Mouse (Mus musculus) liver, postnatal 0 days (tissue): ENCODE results near the gene Cnot10. TPM values are rescaled to one million over a fixed set of nuclear protein-coding genes. Genes with fewer than 3 reads are reported as not detected.
A peak's percentile ranks its signal among the peaks of the same experiment; 100 is the strongest.

Experiments used
- ATAC-seq: fragments of 200-750 bp; cut with Nextera tagmentation; 2 replicates; pipeline ENCODE4 v1.8.0; 2017; ENCODE audit warnings: mild to moderate bottlenecking, moderate library complexity
- DNase-seq: peaks from one replicate; pipeline ENCODE4 v3.0.0-alpha.2; 2016
- H3K27ac ChIP-seq: fragments of 300-500 bp; sonication (generic); 2 replicates; pipeline ENCODE4 v1.5.1; 2014; ENCODE audit warnings: antibody characterized with exemption, moderate library complexity, mild to moderate bottlenecking, low read depth
- H3K27me3 ChIP-seq: fragments of 300-500 bp; sonication (generic); 2 replicates; pipeline ENCODE4 v1.6.1; 2014; ENCODE audit warnings: low read length, control low read depth, mixed read lengths; ENCODE audit not compliant: insufficient read depth
- H3K36me3 ChIP-seq: fragments of 300-500 bp; sonication (generic); replicated peaks from 2 replicates; pipeline ENCODE4 v1.6.1; 2014; ENCODE audit warnings: mild to moderate bottlenecking, control low read depth, low read length, moderate library complexity, mixed read lengths; ENCODE audit not compliant: insufficient read depth
- H3K4me1 ChIP-seq: fragments of 300-500 bp; sonication (generic); 2 replicates; pipeline ENCODE4 v1.6.1; 2014; ENCODE audit warnings: antibody characterized with exemption, mild to moderate bottlenecking, control low read depth; ENCODE audit not compliant: insufficient read depth
- H3K4me2 ChIP-seq: fragments of 300-500 bp; sonication (generic); 2 replicates; pipeline ENCODE4 v1.6.1; 2014; ENCODE audit warnings: low read depth, mild to moderate bottlenecking, low read length, moderate library complexity, mixed read lengths
- H3K4me3 ChIP-seq: fragments of 300-500 bp; sonication (generic); 2 replicates; pipeline ENCODE4 v1.5.1; 2014; ENCODE audit warnings: low read depth, low read length
- H3K9ac ChIP-seq: fragments of 300-500 bp; sonication (generic); replicated peaks from 2 replicates; pipeline ENCODE4 v1.6.1; 2014; ENCODE audit warnings: mild to moderate bottlenecking, moderate library complexity
- H3K9me3 ChIP-seq: fragments of 300-500 bp; sonication (generic); 2 replicates; pipeline ENCODE4 v1.6.1; 2016; ENCODE audit warnings: mild to moderate bottlenecking, control low read depth, low read length, mixed read lengths
- CTCF ChIP-seq: sonication (generic); IDR thresholded peaks from 2 replicates; pipeline ENCODE4 v1.5.1; 2016; ENCODE audit warnings: antibody characterized with exemption, low read depth
- EP300 ChIP-seq: IDR thresholded peaks from 2 replicates; pipeline ENCODE4 v1.6.1; 2016; ENCODE audit warnings: antibody characterized with exemption, low read depth, mild to moderate bottlenecking
- WGBS: fragments of 180-500 bp; shearing (Covaris S2); extraction: QIAGEN DNeasy Blood & Tissue Kit; methylation state at CpG from one replicate; pipeline ENCODE4 v1.1.7; 2014; ENCODE audit not compliant: insufficient replicate concordance; 5-methylcytosine and 5-hydroxymethylcytosine counted together
- polyA plus RNA-seq: library from polyadenylated mRNA; unstranded; fragments of >200 nt; fragmentation: Nextera tagmentation; extraction: Ambion mirVana; gene quantifications from 2 replicates; pipeline ENCODE4 v1.2.1, GENCODE M21; 2015

The Cnot10 gene
- polyA plus RNA-seq, 1 experiment from 2014 or later, result 15.8 TPM

GRCm38 (mm10) chr9:114603876-114604540 lies 36.0 kb downstream of the Cnot10 start:
- no peaks in the 10 kb centered on the region for H3K9me3 ChIP-seq
- no peak for ATAC-seq
- WGBS, result 68% methylated on average over 12 of the region's 12 CpGs
- TF ChIP-seq EP300 (no peak), CTCF (no peak)
- no peaks in the 10 kb centered on the region for H3K4me1 ChIP-seq
- no peak overlapping the region for H3K27ac ChIP-seq
- H3K36me3 ChIP-seq, result peaks cover 28% of the 10 kb centered on the region
- no peak overlapping the region for H3K4me2 ChIP-seq
- no peak for DNase-seq
- H3K9ac ChIP-seq, result no peak overlapping the region
- H3K4me3 ChIP-seq, result no peak overlapping the region
- H3K27me3 ChIP-seq, result no peaks in the 10 kb centered on the region

- no peak overlapping the region for H3K4me2 ChIP-seq
- H3K36me3 ChIP-seq, result peaks cover 25% of the 10 kb centered on the region
Observed at GRCm38 (mm10) chr9:114601096-114601495, 38.9 kb downstream of the Cnot10 start.

GRCm38 (mm10) chr9:114585017-114585345 lies 55.0 kb downstream of the Cnot10 start:
- Histone ChIP-seq H3K9ac (no peak overlapping the region; the same call in 1 of the 2 replicates), H3K9me3 (no peaks in the 10 kb centered on the region), H3K27me3 (no peaks in the 10 kb centered on the region), H3K4me3 (no peak overlapping the region), H3K36me3 (peaks cover 27% of the 10 kb centered on the region), H3K4me2 (no peak overlapping the region), H3K4me1 (no peaks in the 10 kb centered on the region; the same call in 1 of the 2 replicates), H3K27ac (peak overlapping the region; percentile 87)
- DNase-seq, result no peak
- ATAC-seq, result peak; percentile 55
- 46% methylated on average over 5 of the region's 5 CpGs for WGBS
- TF ChIP-seq EP300, result no peak
- peak; percentile 30 for TF ChIP-seq CTCF

More at GRCm38 (mm10) chr9:114601096-114601495, 38.9 kb downstream of the Cnot10 start:
- Histone ChIP-seq H3K4me3 (no peak overlapping the region), H3K9ac (no peak overlapping the region), H3K4me1 (no peaks in the 10 kb centered on the region), H3K27me3 (no peaks in the 10 kb centered on the region), H3K9me3 (no peaks in the 10 kb centered on the region), H3K27ac (no peak overlapping the region)
- DNase-seq (no peak), ATAC-seq (no peak)
- TF ChIP-seq EP300 (no peak), CTCF (no peak)
- 90% methylated on average over 1 of the region's 1 CpGs for WGBS

- Histone ChIP-seq H3K36me3 (peaks cover 25% of the 10 kb centered on the region), H3K27me3 (no peaks in the 10 kb centered on the region), H3K4me3 (peak overlapping the region; percentile 51), H3K4me1 (no peaks in the 10 kb centered on the region; the same call in 1 of the 2 replicates), H3K4me2 (peak overlapping the region; percentile 89), H3K27ac (peak overlapping the region; percentile 87), H3K9me3 (no peaks in the 10 kb centered on the region), H3K9ac (peak overlapping the region; percentile 59)
- 25% methylated on average over 31 of the region's 31 CpGs for WGBS
- TF ChIP-seq CTCF, result no peak
- TF ChIP-seq EP300, result no peak
- peak; percentile 67 for DNase-seq
- peak; percentile 94 for ATAC-seq
Observed at GRCm38 (mm10) chr9:114584183-114585016, 55.6 kb downstream of the Cnot10 start.

- Histone ChIP-seq H3K27me3 (no peaks in the 10 kb centered on the region), H3K4me2 (peak overlapping the region; percentile 89), H3K9ac (peak overlapping the region; percentile 59), H3K27ac (peak overlapping the region; percentile 87), H3K4me3 (peak overlapping the region; percentile 51), H3K9me3 (no peaks in the 10 kb centered on the region), H3K4me1 (no peaks in the 10 kb centered on the region; the same call in 1 of the 2 replicates), H3K36me3 (peaks cover 21% of the 10 kb centered on the region)
- peak; percentile 44 for ATAC-seq
- peak; percentile 79 for DNase-seq
- TF ChIP-seq EP300, result no peak
- TF ChIP-seq CTCF, result peak; percentile 92
- under 1% methylated on average over 23 of the region's 23 CpGs for WGBS
Observed at GRCm38 (mm10) chr9:114583812-114584182, 56.2 kb downstream of the Cnot10 start.

- Histone ChIP-seq H3K36me3 (no peaks in the 10 kb centered on the region), H3K4me3 (no peak overlapping the region), H3K27me3 (no peaks in the 10 kb centered on the region), H3K9me3 (no peaks in the 10 kb centered on the region), H3K27ac (no peak overlapping the region), H3K4me1 (no peaks in the 10 kb centered on the region), H3K4me2 (peak overlapping the region; percentile 3; the same call in 1 of the 2 replicates), H3K9ac (no peak overlapping the region)
- DNase-seq (no peak), ATAC-seq (0 out of 2 replicates have a peak, but pooled peaks have one; percentile 23)
- WGBS, result 33% methylated on average over 11 of the region's 11 CpGs
- TF ChIP-seq EP300, result peak; percentile 54
- TF ChIP-seq CTCF, result no peak
Observed at GRCm38 (mm10) chr9:114578646-114579045, 61.3 kb downstream of the Cnot10 start.
